Mouse (Mus musculus): ENCODE results near the gene Camta1. TPM values are rescaled to one million over a fixed set of nuclear protein-coding genes. Genes with fewer than 3 reads are reported as not detected.

Gene Camta1
- polyA plus RNA-seq, 1 experiment from 2014 or later, result 61.9 TPM

DNA sequence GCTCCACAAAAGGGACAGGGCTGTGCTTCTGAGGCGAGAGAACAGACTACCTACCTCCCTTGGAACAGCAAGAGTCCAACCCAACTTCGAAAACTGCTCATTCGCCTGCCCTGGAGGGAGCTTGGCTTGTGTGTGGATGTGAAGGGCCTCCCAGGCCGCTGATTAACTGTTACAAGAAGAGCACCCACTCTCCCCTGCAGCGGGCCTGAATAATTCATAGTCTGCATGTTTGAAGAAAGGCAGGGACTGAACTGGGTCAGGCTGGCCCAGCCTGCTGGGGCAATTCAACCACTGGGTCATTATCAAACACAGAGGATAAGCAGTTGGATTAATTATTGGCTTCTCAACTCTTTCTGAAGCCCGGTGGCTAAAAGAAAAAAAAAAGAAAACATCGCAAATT is 292.8 kb downstream of the Camta1 start:
- no peak overlapping the region for H3K9ac ChIP-seq (ENCODE audit: low read length)
- DNase-seq (ENCODE audit: low spot score), result no peak
- no peaks in the 10 kb centered on the region for H3K36me3 ChIP-seq (ENCODE audit: control insufficient read depth, insufficient read depth, low read length)
- 68% methylated on average over 7 of the region's 7 CpGs for WGBS
- no peak for ATAC-seq (ENCODE audit: low FRiP score, low TSS enrichment)
- no peak overlapping the region for H3K27ac ChIP-seq (replicated peaks)
- no peaks in the 10 kb centered on the region for H3K4me1 ChIP-seq (replicated peaks; ENCODE audit: control insufficient read depth, insufficient read depth)
- no peak for TF ChIP-seq EP300 (optimal IDR thresholded peaks at IDR 0.05)
- no peak for TF ChIP-seq CTCF (IDR thresholded peaks at IDR 0.05; ENCODE audit: low read depth)
- H3K4me2 ChIP-seq (replicated peaks; ENCODE audit: low read depth), result no peak overlapping the region
- no peaks in the 10 kb centered on the region for H3K27me3 ChIP-seq (ENCODE audit: control insufficient read depth, insufficient read depth, low read length)
- no peaks in the 10 kb centered on the region for H3K9me3 ChIP-seq (ENCODE audit: control insufficient read depth, low read length)
- no peak overlapping the region for H3K4me3 ChIP-seq (ENCODE audit: low read depth, low read length)

GRCm38 (mm10) chr4:151567105-151567504 is 294.6 kb downstream of the Camta1 start:
- no peak overlapping the region for H3K4me2 ChIP-seq (replicated peaks; ENCODE audit: low read depth)
- no peaks in the 10 kb centered on the region for H3K27me3 ChIP-seq (ENCODE audit: control insufficient read depth, insufficient read depth, low read length)
- H3K9ac ChIP-seq (ENCODE audit: low read length), result no peak overlapping the region
- WGBS, result 71% methylated on average over 4 of the region's 4 CpGs
- H3K36me3 ChIP-seq (ENCODE audit: control insufficient read depth, insufficient read depth, low read length), result no peaks in the 10 kb centered on the region
- H3K4me1 ChIP-seq (replicated peaks; ENCODE audit: control insufficient read depth, insufficient read depth), result no peaks in the 10 kb centered on the region
- no peaks in the 10 kb centered on the region for H3K9me3 ChIP-seq (ENCODE audit: control insufficient read depth, low read length)
- no peak overlapping the region for H3K27ac ChIP-seq (replicated peaks)
- ATAC-seq (ENCODE audit: low FRiP score, low TSS enrichment) (no peak), DNase-seq (ENCODE audit: low spot score) (no peak)
- TF ChIP-seq EP300 (optimal IDR thresholded peaks at IDR 0.05), result no peak
- no peak for TF ChIP-seq CTCF (IDR thresholded peaks at IDR 0.05; ENCODE audit: low read depth)
- H3K4me3 ChIP-seq (ENCODE audit: low read depth, low read length), result no peak overlapping the region

- H3K9me3 ChIP-seq (ENCODE audit: control insufficient read depth, low read length), result no peaks in the 10 kb centered on the region
- H3K27me3 ChIP-seq (ENCODE audit: control insufficient read depth, insufficient read depth, low read length), result no peaks in the 10 kb centered on the region
- no peak overlapping the region for H3K4me3 ChIP-seq (ENCODE audit: low read depth, low read length)
- H3K9ac ChIP-seq (ENCODE audit: low read length), result no peak overlapping the region
- DNase-seq (ENCODE audit: low spot score), result no peak
- ATAC-seq (ENCODE audit: low FRiP score, low TSS enrichment), result no peak
- 64% methylated on average over 9 of the region's 9 CpGs for WGBS
- H3K27ac ChIP-seq (replicated peaks), result no peak overlapping the region
- no peak overlapping the region for H3K4me2 ChIP-seq (replicated peaks; ENCODE audit: low read depth)
- H3K36me3 ChIP-seq (ENCODE audit: control insufficient read depth, insufficient read depth, low read length), result no peaks in the 10 kb centered on the region
- TF ChIP-seq CTCF (IDR thresholded peaks at IDR 0.05; ENCODE audit: low read depth) (no peak), EP300 (optimal IDR thresholded peaks at IDR 0.05) (no peak)
- H3K4me1 ChIP-seq (replicated peaks; ENCODE audit: control insufficient read depth, insufficient read depth), result no peaks in the 10 kb centered on the region
These were observed 306.2 kb downstream of the Camta1 start for GRCm38 (mm10) chr4:151555505-151555904.

- TF ChIP-seq CTCF (IDR thresholded peaks at IDR 0.05; ENCODE audit: low read depth), result no peak
- no peak for TF ChIP-seq EP300 (optimal IDR thresholded peaks at IDR 0.05)
- no peaks in the 10 kb centered on the region for H3K27me3 ChIP-seq (ENCODE audit: control insufficient read depth, insufficient read depth, low read length)
- 31% methylated on average over 10 of the region's 10 CpGs for WGBS
- ATAC-seq (ENCODE audit: low FRiP score, low TSS enrichment) (no peak), DNase-seq (ENCODE audit: low spot score) (no peak)
- no peak overlapping the region for H3K9ac ChIP-seq (ENCODE audit: low read length)
- no peaks in the 10 kb centered on the region for H3K9me3 ChIP-seq (ENCODE audit: control insufficient read depth, low read length)
- H3K27ac ChIP-seq (replicated peaks), result no peak overlapping the region
- H3K4me2 ChIP-seq (replicated peaks; ENCODE audit: low read depth), result no peak overlapping the region
- no peaks in the 10 kb centered on the region for H3K36me3 ChIP-seq (ENCODE audit: control insufficient read depth, insufficient read depth, low read length)
- H3K4me3 ChIP-seq (ENCODE audit: low read depth, low read length), result no peak overlapping the region
- no peaks in the 10 kb centered on the region for H3K4me1 ChIP-seq (replicated peaks; ENCODE audit: control insufficient read depth, insufficient read depth)
These were observed 312.2 kb downstream of the Camta1 start for GRCm38 (mm10) chr4:151549523-151549922.

- TF ChIP-seq EP300 (optimal IDR thresholded peaks at IDR 0.05), result no peak
- no peak for TF ChIP-seq CTCF (IDR thresholded peaks at IDR 0.05; ENCODE audit: low read depth)
- ATAC-seq (ENCODE audit: low FRiP score, low TSS enrichment) (no peak), DNase-seq (ENCODE audit: low spot score) (no peak)
- Histone ChIP-seq H3K27me3 (ENCODE audit: control insufficient read depth, insufficient read depth, low read length) (no peaks in the 10 kb centered on the region), H3K4me2 (replicated peaks; ENCODE audit: low read depth) (no peak overlapping the region), H3K27ac (replicated peaks) (no peak overlapping the region), H3K36me3 (ENCODE audit: control insufficient read depth, insufficient read depth, low read length) (no peaks in the 10 kb centered on the region), H3K9ac (ENCODE audit: low read length) (no peak overlapping the region), H3K4me1 (replicated peaks; ENCODE audit: control insufficient read depth, insufficient read depth) (no peaks in the 10 kb centered on the region), H3K9me3 (ENCODE audit: control insufficient read depth, low read length) (no peaks in the 10 kb centered on the region), H3K4me3 (ENCODE audit: low read depth, low read length) (no peak overlapping the region)
- 49% methylated on average over 3 of the region's 3 CpGs for WGBS
These were observed 316.2 kb downstream of the Camta1 start for GRCm38 (mm10) chr4:151545452-151545851.

DNA sequence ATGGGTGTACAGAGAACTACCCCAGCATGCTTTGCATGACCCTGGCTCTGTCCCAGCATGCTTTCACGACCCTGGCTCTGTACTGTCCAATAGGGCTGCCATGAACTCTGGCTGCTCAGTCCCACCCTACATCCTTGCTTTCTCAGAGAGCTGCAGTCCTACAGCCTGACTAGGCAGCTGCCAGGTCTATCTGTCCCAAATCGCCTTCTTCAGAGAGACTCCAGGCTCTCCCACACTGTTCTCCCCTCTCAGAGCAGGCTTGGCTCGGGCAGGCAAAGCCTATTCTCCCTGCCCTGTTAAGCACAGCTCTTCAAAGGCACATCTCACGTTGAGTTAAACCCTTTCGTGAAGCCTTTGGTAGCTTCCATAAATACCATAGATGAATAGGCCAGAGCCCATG is 317.5 kb downstream of the Camta1 start:
- no peak overlapping the region for H3K4me2 ChIP-seq (replicated peaks; ENCODE audit: low read depth)
- TF ChIP-seq CTCF (IDR thresholded peaks at IDR 0.05; ENCODE audit: low read depth) (no peak), EP300 (optimal IDR thresholded peaks at IDR 0.05) (no peak)
- no peak for DNase-seq (ENCODE audit: low spot score)

More for the DNA sequence above, 317.5 kb downstream of the Camta1 start:
- no peak overlapping the region for H3K27ac ChIP-seq (replicated peaks)
- WGBS, result 54% methylated on average over 5 of the region's 5 CpGs
- no peaks in the 10 kb centered on the region for H3K36me3 ChIP-seq (ENCODE audit: control insufficient read depth, insufficient read depth, low read length)
- H3K9me3 ChIP-seq (ENCODE audit: control insufficient read depth, low read length), result no peaks in the 10 kb centered on the region
- ATAC-seq (ENCODE audit: low FRiP score, low TSS enrichment), result no peak
- no peaks in the 10 kb centered on the region for H3K27me3 ChIP-seq (ENCODE audit: control insufficient read depth, insufficient read depth, low read length)
- no peak overlapping the region for H3K9ac ChIP-seq (ENCODE audit: low read length)
- no peaks in the 10 kb centered on the region for H3K4me1 ChIP-seq (replicated peaks; ENCODE audit: control insufficient read depth, insufficient read depth)
- no peak overlapping the region for H3K4me3 ChIP-seq (ENCODE audit: low read depth, low read length)

Measured in stomach, postnatal 0 days (tissue).